Mouse (Mus musculus): ENCODE data around the gene Celf2. TPM values are rescaled to one million over a fixed set of nuclear protein-coding genes. Genes with fewer than 3 reads are reported as not detected.

Celf2 gene
- polyA plus RNA-seq, 1 experiment from 2014 or later = 52.6 TPM

- no peak for ATAC-seq (ENCODE audit: insufficient read depth, low FRiP score)
- H3K9me3 ChIP-seq (replicated peaks; ENCODE audit: control insufficient read depth, low read length) = no peaks in the 10 kb centered on the region
- 71% methylated on average over 3 of the region's 3 CpGs for WGBS
Measured at GRCm38 (mm10) chr2:7358816-7359215, 150.5 kb downstream of the Celf2 start.

GRCm38 (mm10) chr2:7351234-7351633, 158.1 kb downstream of the Celf2 start:
- Histone ChIP-seq H3K36me3 (ENCODE audit: control insufficient read depth, insufficient read depth, low read length) (no peaks in the 10 kb centered on the region), H3K9me3 (replicated peaks; ENCODE audit: control insufficient read depth, low read length) (no peaks in the 10 kb centered on the region), H3K4me1 (ENCODE audit: control insufficient read depth, insufficient read depth, low read length) (no peaks in the 10 kb centered on the region), H3K27me3 (ENCODE audit: control insufficient read depth, insufficient read depth, low read length) (no peaks in the 10 kb centered on the region), H3K9ac (ENCODE audit: low read length) (no peak overlapping the region), H3K4me3 (replicated peaks; ENCODE audit: low read length) (no peak overlapping the region), H3K4me2 (ENCODE audit: low read depth, low read length) (no peak overlapping the region), H3K27ac (ENCODE audit: low read length) (no peak overlapping the region)
- no peak for ATAC-seq (ENCODE audit: insufficient read depth, low FRiP score)
- 84% methylated on average over 5 of the region's 5 CpGs for WGBS

More at GRCm38 (mm10) chr2:7358816-7359215, 150.5 kb downstream of the Celf2 start:
- Histone ChIP-seq H3K9ac (ENCODE audit: low read length) (no peak overlapping the region), H3K36me3 (ENCODE audit: control insufficient read depth, insufficient read depth, low read length) (no peaks in the 10 kb centered on the region), H3K4me1 (ENCODE audit: control insufficient read depth, insufficient read depth, low read length) (no peaks in the 10 kb centered on the region), H3K27ac (ENCODE audit: low read length) (no peak overlapping the region), H3K27me3 (ENCODE audit: control insufficient read depth, insufficient read depth, low read length) (no peaks in the 10 kb centered on the region), H3K4me2 (ENCODE audit: low read depth, low read length) (no peak overlapping the region), H3K4me3 (replicated peaks; ENCODE audit: low read length) (no peak overlapping the region)

GRCm38 (mm10) chr2:7346703-7347461, 162.5 kb downstream of the Celf2 start:
- Histone ChIP-seq H3K4me3 (replicated peaks; ENCODE audit: low read length) (no peak overlapping the region), H3K9me3 (replicated peaks; ENCODE audit: control insufficient read depth, low read length) (no peaks in the 10 kb centered on the region), H3K36me3 (ENCODE audit: control insufficient read depth, insufficient read depth, low read length) (no peaks in the 10 kb centered on the region), H3K27me3 (ENCODE audit: control insufficient read depth, insufficient read depth, low read length) (no peaks in the 10 kb centered on the region), H3K4me1 (ENCODE audit: control insufficient read depth, insufficient read depth, low read length) (no peaks in the 10 kb centered on the region), H3K4me2 (ENCODE audit: low read depth, low read length) (no peak overlapping the region), H3K9ac (ENCODE audit: low read length) (no peak overlapping the region), H3K27ac (ENCODE audit: low read length) (no peak overlapping the region)
- no peak for ATAC-seq (ENCODE audit: insufficient read depth, low FRiP score)
- 44% methylated on average over 4 of the region's 4 CpGs for WGBS

GRCm38 (mm10) chr2:7344951-7345350, 164.4 kb downstream of the Celf2 start:
- 81% methylated on average over 2 of the region's 2 CpGs for WGBS
- H3K4me1 ChIP-seq (ENCODE audit: control insufficient read depth, insufficient read depth, low read length) = no peaks in the 10 kb centered on the region
- H3K4me2 ChIP-seq (ENCODE audit: low read depth, low read length) = no peak overlapping the region
- no peak overlapping the region for H3K4me3 ChIP-seq (replicated peaks; ENCODE audit: low read length)
- no peaks in the 10 kb centered on the region for H3K36me3 ChIP-seq (ENCODE audit: control insufficient read depth, insufficient read depth, low read length)
- no peak overlapping the region for H3K27ac ChIP-seq (ENCODE audit: low read length)
- H3K9me3 ChIP-seq (replicated peaks; ENCODE audit: control insufficient read depth, low read length) = no peaks in the 10 kb centered on the region
- H3K27me3 ChIP-seq (ENCODE audit: control insufficient read depth, insufficient read depth, low read length) = no peaks in the 10 kb centered on the region
- H3K9ac ChIP-seq (ENCODE audit: low read length) = no peak overlapping the region
- no peak for ATAC-seq (ENCODE audit: insufficient read depth, low FRiP score)

- no peaks in the 10 kb centered on the region for H3K9me3 ChIP-seq (replicated peaks; ENCODE audit: control insufficient read depth, low read length)
- no peak overlapping the region for H3K9ac ChIP-seq (ENCODE audit: low read length)
- H3K4me1 ChIP-seq (ENCODE audit: control insufficient read depth, insufficient read depth, low read length) = no peaks in the 10 kb centered on the region
- H3K4me2 ChIP-seq (ENCODE audit: low read depth, low read length) = no peak overlapping the region
- no peaks in the 10 kb centered on the region for H3K27me3 ChIP-seq (ENCODE audit: control insufficient read depth, insufficient read depth, low read length)
- ATAC-seq (ENCODE audit: insufficient read depth, low FRiP score) = no peak
- H3K4me3 ChIP-seq (replicated peaks; ENCODE audit: low read length) = no peak overlapping the region
- H3K36me3 ChIP-seq (ENCODE audit: control insufficient read depth, insufficient read depth, low read length) = no peaks in the 10 kb centered on the region
- 72% methylated on average over 8 of the region's 8 CpGs for WGBS
- H3K27ac ChIP-seq (ENCODE audit: low read length) = no peak overlapping the region
Measured at GRCm38 (mm10) chr2:7342911-7343478, 166.4 kb downstream of the Celf2 start.

- H3K4me2 ChIP-seq (ENCODE audit: low read depth, low read length) = no peak overlapping the region
- H3K4me3 ChIP-seq (replicated peaks; ENCODE audit: low read length) = no peak overlapping the region
- no peak overlapping the region for H3K27ac ChIP-seq (ENCODE audit: low read length)
- 69% methylated on average over 2 of the region's 2 CpGs for WGBS
- no peaks in the 10 kb centered on the region for H3K27me3 ChIP-seq (ENCODE audit: control insufficient read depth, insufficient read depth, low read length)
- ATAC-seq (ENCODE audit: insufficient read depth, low FRiP score) = no peak
- H3K36me3 ChIP-seq (ENCODE audit: control insufficient read depth, insufficient read depth, low read length) = no peaks in the 10 kb centered on the region
- no peaks in the 10 kb centered on the region for H3K4me1 ChIP-seq (ENCODE audit: control insufficient read depth, insufficient read depth, low read length)
- H3K9me3 ChIP-seq (replicated peaks; ENCODE audit: control insufficient read depth, low read length) = no peaks in the 10 kb centered on the region
- H3K9ac ChIP-seq (ENCODE audit: low read length) = no peak overlapping the region
Measured at GRCm38 (mm10) chr2:7334846-7335245, 174.5 kb downstream of the Celf2 start.

- WGBS = 74% methylated on average over 8 of the region's 8 CpGs
- no peaks in the 10 kb centered on the region for H3K9me3 ChIP-seq (replicated peaks; ENCODE audit: control insufficient read depth, low read length)
- H3K4me2 ChIP-seq (ENCODE audit: low read depth, low read length) = no peak overlapping the region
- no peak for ATAC-seq (ENCODE audit: insufficient read depth, low FRiP score)
- no peaks in the 10 kb centered on the region for H3K4me1 ChIP-seq (ENCODE audit: control insufficient read depth, insufficient read depth, low read length)
- H3K4me3 ChIP-seq (replicated peaks; ENCODE audit: low read length) = no peak overlapping the region
- no peaks in the 10 kb centered on the region for H3K36me3 ChIP-seq (ENCODE audit: control insufficient read depth, insufficient read depth, low read length)
- no peak overlapping the region for H3K9ac ChIP-seq (ENCODE audit: low read length)
- no peak overlapping the region for H3K27ac ChIP-seq (ENCODE audit: low read length)
- no peaks in the 10 kb centered on the region for H3K27me3 ChIP-seq (ENCODE audit: control insufficient read depth, insufficient read depth, low read length)
Measured at GRCm38 (mm10) chr2:7328018-7328899, 181.1 kb downstream of the Celf2 start.

GRCm38 (mm10) chr2:7319760-7320159, 189.6 kb downstream of the Celf2 start:
- Histone ChIP-seq H3K4me1 (ENCODE audit: control insufficient read depth, insufficient read depth, low read length) (no peaks in the 10 kb centered on the region), H3K27me3 (ENCODE audit: control insufficient read depth, insufficient read depth, low read length) (no peaks in the 10 kb centered on the region), H3K36me3 (ENCODE audit: control insufficient read depth, insufficient read depth, low read length) (no peaks in the 10 kb centered on the region), H3K9me3 (replicated peaks; ENCODE audit: control insufficient read depth, low read length) (no peaks in the 10 kb centered on the region), H3K27ac (ENCODE audit: low read length) (no peak overlapping the region), H3K4me3 (replicated peaks; ENCODE audit: low read length) (no peak overlapping the region), H3K9ac (ENCODE audit: low read length) (no peak overlapping the region), H3K4me2 (ENCODE audit: low read depth, low read length) (no peak overlapping the region)
- WGBS = 76% methylated on average over 3 of the region's 3 CpGs
- no peak for ATAC-seq (ENCODE audit: insufficient read depth, low FRiP score)

GRCm38 (mm10) chr2:7311776-7312175, 197.6 kb downstream of the Celf2 start:
- Histone ChIP-seq H3K36me3 (ENCODE audit: control insufficient read depth, insufficient read depth, low read length) (no peaks in the 10 kb centered on the region), H3K4me3 (replicated peaks; ENCODE audit: low read length) (no peak overlapping the region), H3K9me3 (replicated peaks; ENCODE audit: control insufficient read depth, low read length) (no peaks in the 10 kb centered on the region), H3K4me1 (ENCODE audit: control insufficient read depth, insufficient read depth, low read length) (no peaks in the 10 kb centered on the region), H3K27ac (ENCODE audit: low read length) (no peak overlapping the region), H3K4me2 (ENCODE audit: low read depth, low read length) (no peak overlapping the region), H3K9ac (ENCODE audit: low read length) (no peak overlapping the region), H3K27me3 (ENCODE audit: control insufficient read depth, insufficient read depth, low read length) (no peaks in the 10 kb centered on the region)
- ATAC-seq (ENCODE audit: insufficient read depth, low FRiP score) = no peak
- 88% methylated on average over 3 of the region's 3 CpGs for WGBS
